Mouse (Mus musculus): ENCODE results near the gene Vrk2. TPM values are rescaled to one million over a fixed set of nuclear protein-coding genes. Genes with fewer than 3 reads are reported as not detected.

Gene Vrk2
- polyA plus RNA-seq, 1 experiment = not detected

DNA sequence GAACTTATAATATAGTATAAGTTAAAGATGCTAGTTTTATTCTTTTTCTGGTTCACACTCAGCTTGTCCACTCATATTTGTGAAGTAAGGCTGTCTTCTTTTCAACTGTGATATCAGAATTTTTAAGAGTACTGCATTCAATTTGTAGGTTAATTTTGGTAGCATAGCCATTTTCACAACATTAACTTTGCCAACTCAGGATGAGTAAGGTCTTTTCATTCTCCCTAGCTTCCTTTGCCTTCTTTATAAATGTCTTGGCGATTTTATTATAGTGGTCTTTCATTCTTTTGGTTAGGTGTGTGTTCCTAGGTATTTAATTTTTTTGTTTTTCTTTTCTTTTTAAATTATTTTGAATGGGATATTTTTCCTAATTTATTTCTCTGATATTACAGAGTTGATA lies 143.2 kb downstream of the Vrk2 start:
- no peak overlapping the region for H3K27ac ChIP-seq (ENCODE audit: insufficient read depth, low read depth, low read length)
- H3K4me1 ChIP-seq (ENCODE audit: control insufficient read depth, insufficient read depth, low read length) = no peaks in the 10 kb centered on the region
- TF ChIP-seq CTCF (IDR thresholded peaks at IDR 0.05; ENCODE audit: insufficient read depth, low read depth, low read length) (no peak), POLR2A (IDR thresholded peaks at IDR 0.05; ENCODE audit: insufficient read depth, low read depth, low read length) (no peak)
- 100% methylated on average over 1 of the region's 1 CpGs for WGBS
- H3K4me3 ChIP-seq (ENCODE audit: insufficient read depth, low read depth, low read length) = no peak overlapping the region

- Histone ChIP-seq H3K4me1 (ENCODE audit: control insufficient read depth, insufficient read depth, low read length) (no peaks in the 10 kb centered on the region), H3K4me3 (ENCODE audit: insufficient read depth, low read depth, low read length) (no peak overlapping the region), H3K27ac (ENCODE audit: insufficient read depth, low read depth, low read length) (no peak overlapping the region)
- TF ChIP-seq POLR2A (IDR thresholded peaks at IDR 0.05; ENCODE audit: insufficient read depth, low read depth, low read length) (no peak), CTCF (IDR thresholded peaks at IDR 0.05; ENCODE audit: insufficient read depth, low read depth, low read length) (no peak)
- WGBS = 96% methylated on average over 3 of the region's 3 CpGs
These were observed 144.0 kb downstream of the Vrk2 start for GRCm38 (mm10) chr11:26449789-26450188.

DNA sequence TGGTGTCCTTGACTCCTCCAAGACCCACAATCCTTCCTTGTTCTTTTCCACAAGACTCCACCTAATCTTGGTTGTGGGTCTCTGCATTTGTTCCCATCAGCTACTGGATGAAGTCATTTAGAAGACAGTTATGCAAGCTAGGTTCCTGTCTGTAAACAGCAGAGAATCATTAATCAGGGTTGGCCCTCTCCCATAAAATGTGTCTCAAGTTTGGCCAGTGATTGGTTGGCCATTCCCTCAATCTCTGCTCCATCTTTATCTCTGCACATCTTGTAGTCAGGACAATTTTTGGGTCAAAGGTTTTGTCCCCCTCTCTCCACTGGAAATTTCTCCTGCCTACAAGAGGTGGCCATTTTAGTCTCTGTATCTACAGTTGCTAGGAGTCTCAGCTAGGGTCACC lies 149.4 kb downstream of the Vrk2 start:
- Histone ChIP-seq H3K4me3 (ENCODE audit: insufficient read depth, low read depth, low read length) (no peak overlapping the region), H3K27ac (ENCODE audit: insufficient read depth, low read depth, low read length) (no peak overlapping the region), H3K4me1 (ENCODE audit: control insufficient read depth, insufficient read depth, low read length) (no peaks in the 10 kb centered on the region)
- no peak for TF ChIP-seq CTCF (IDR thresholded peaks at IDR 0.05; ENCODE audit: insufficient read depth, low read depth, low read length)
- no peak for TF ChIP-seq POLR2A (IDR thresholded peaks at IDR 0.05; ENCODE audit: insufficient read depth, low read depth, low read length)

GRCm38 (mm10) chr11:26441121-26441520 lies 152.7 kb downstream of the Vrk2 start:
- WGBS = 65% methylated on average over 1 of the region's 1 CpGs
- Histone ChIP-seq H3K27ac (ENCODE audit: insufficient read depth, low read depth, low read length) (no peak overlapping the region), H3K4me3 (ENCODE audit: insufficient read depth, low read depth, low read length) (no peak overlapping the region), H3K4me1 (ENCODE audit: control insufficient read depth, insufficient read depth, low read length) (peaks cover 4% of the 10 kb centered on the region; the same call in 1 of the 2 replicates)
- TF ChIP-seq POLR2A (IDR thresholded peaks at IDR 0.05; ENCODE audit: insufficient read depth, low read depth, low read length) (no peak), CTCF (IDR thresholded peaks at IDR 0.05; ENCODE audit: insufficient read depth, low read depth, low read length) (no peak)

DNA sequence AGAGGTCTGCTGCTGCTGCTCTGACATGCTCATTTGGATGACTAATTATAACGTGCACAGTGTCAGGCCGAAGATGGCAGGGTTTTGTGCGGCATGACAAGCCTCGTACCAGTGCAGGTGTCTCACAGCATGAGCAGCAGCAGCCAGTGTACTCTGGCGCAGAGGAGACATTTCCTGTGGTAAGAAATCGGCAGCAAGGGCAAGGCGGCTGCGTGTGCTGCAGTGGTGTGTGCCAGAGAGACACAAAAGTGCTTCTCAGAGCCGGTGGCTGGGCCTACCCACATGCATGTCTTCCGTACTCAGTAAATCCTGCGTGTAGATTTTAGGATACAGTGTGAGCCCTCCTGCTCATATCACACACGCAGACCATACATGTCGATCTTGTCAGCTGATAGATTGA lies 156.0 kb downstream of the Vrk2 start:
- Histone ChIP-seq H3K4me3 (ENCODE audit: insufficient read depth, low read depth, low read length) (peak overlapping the region; percentile 17), H3K4me1 (ENCODE audit: control insufficient read depth, insufficient read depth, low read length) (peaks cover 4% of the 10 kb centered on the region; the same call in 1 of the 2 replicates), H3K27ac (ENCODE audit: insufficient read depth, low read depth, low read length) (peak overlapping the region; percentile 94)
- 25% methylated on average over 13 of the region's 13 CpGs for WGBS
- TF ChIP-seq CTCF (IDR thresholded peaks at IDR 0.05; ENCODE audit: insufficient read depth, low read depth, low read length) = no peak
- no peak for TF ChIP-seq POLR2A (IDR thresholded peaks at IDR 0.05; ENCODE audit: insufficient read depth, low read depth, low read length)

- H3K4me1 ChIP-seq (ENCODE audit: control insufficient read depth, insufficient read depth, low read length) = peaks cover 4% of the 10 kb centered on the region; the same call in 1 of the 2 replicates
- no peak overlapping the region for H3K27ac ChIP-seq (ENCODE audit: insufficient read depth, low read depth, low read length)
- TF ChIP-seq CTCF (IDR thresholded peaks at IDR 0.05; ENCODE audit: insufficient read depth, low read depth, low read length) (no peak), POLR2A (IDR thresholded peaks at IDR 0.05; ENCODE audit: insufficient read depth, low read depth, low read length) (no peak)
- no peak overlapping the region for H3K4me3 ChIP-seq (ENCODE audit: insufficient read depth, low read depth, low read length)
These were observed 159.6 kb downstream of the Vrk2 start for GRCm38 (mm10) chr11:26434229-26434628.

DNA sequence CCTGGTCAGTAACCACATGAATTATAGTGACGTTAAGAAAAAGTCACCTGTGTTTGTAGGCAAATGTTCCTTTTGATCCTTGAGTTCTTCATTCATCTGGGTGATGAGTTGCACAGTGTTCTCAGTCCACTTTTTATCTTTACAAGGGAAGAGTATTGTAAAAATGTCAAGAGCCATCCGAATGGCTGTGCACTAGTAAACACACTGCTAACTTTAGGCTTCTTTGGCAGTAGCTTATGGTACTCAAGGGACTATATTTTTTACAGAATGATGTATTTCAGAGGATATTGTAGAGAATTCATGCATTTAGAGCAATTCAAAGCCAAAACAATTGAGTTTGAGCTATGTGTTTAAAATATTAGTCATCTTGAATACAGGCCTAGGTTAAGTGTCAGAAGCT lies 172.3 kb downstream of the Vrk2 start:
- Histone ChIP-seq H3K4me1 (ENCODE audit: control insufficient read depth, insufficient read depth, low read length) (no peaks in the 10 kb centered on the region), H3K27ac (ENCODE audit: insufficient read depth, low read depth, low read length) (no peak overlapping the region), H3K4me3 (ENCODE audit: insufficient read depth, low read depth, low read length) (no peak overlapping the region)
- TF ChIP-seq POLR2A (IDR thresholded peaks at IDR 0.05; ENCODE audit: insufficient read depth, low read depth, low read length) = no peak
- TF ChIP-seq CTCF (IDR thresholded peaks at IDR 0.05; ENCODE audit: insufficient read depth, low read depth, low read length) = no peak
- WGBS = 95% methylated on average over 2 of the region's 2 CpGs

Other genes starting within 250 kb of the Vrk2 start
- not detected in 2 replicates for gene Fancl, start 207.9 kb downstream of the Vrk2 start, polyA plus RNA-seq (2012; ENCODE audit: insufficient read depth, insufficient read length, low replicate concordance, missing spikeins)
- gene Gm6899, start 758 bp downstream of the Vrk2 start, polyA plus RNA-seq (2012; ENCODE audit: insufficient read depth, insufficient read length, low replicate concordance, missing spikeins) = not detected in 2 replicates